Mouse (Mus musculus) forebrain, embryonic 15.5 days (tissue): ENCODE results near the gene Atp2a3. TPM values are rescaled to one million over a fixed set of nuclear protein-coding genes. Genes with fewer than 3 reads are reported as not detected.
A peak's percentile ranks its signal among the peaks of the same experiment; 100 is the strongest.

Experiments
- ATAC-seq: fragments of 200-750 bp; cut with Nextera tagmentation; replicated peaks from 2 replicates; pipeline ENCODE4 v1.8.0; 2017; ENCODE audit warnings: mild to moderate bottlenecking, moderate TSS enrichment, moderate library complexity
- H3K27ac ChIP-seq: fragments of 300-500 bp; sonication (generic); replicated peaks from 2 replicates; pipeline ENCODE4 v1.5.1; 2015; ENCODE audit warnings: mild to moderate bottlenecking, inconsistent platforms
- H3K27me3 ChIP-seq: fragments of 300-500 bp; sonication (generic); 2 replicates; pipeline ENCODE4 v1.6.1; 2015; ENCODE audit warnings: inconsistent platforms
- H3K36me3 ChIP-seq: fragments of 300-500 bp; sonication (generic); 2 replicates; pipeline ENCODE4 v1.6.1; 2015; ENCODE audit warnings: mild to moderate bottlenecking, inconsistent platforms
- H3K4me1 ChIP-seq: fragments of 300-500 bp; sonication (generic); 2 replicates; pipeline ENCODE4 v1.6.1; 2015; ENCODE audit warnings: inconsistent platforms
- H3K4me2 ChIP-seq: fragments of 300-500 bp; sonication (generic); replicated peaks from 2 replicates; pipeline ENCODE4 v1.6.1; 2015; ENCODE audit warnings: mild to moderate bottlenecking, inconsistent platforms
- H3K4me3 ChIP-seq: fragments of 300-500 bp; sonication (generic); 2 replicates; pipeline ENCODE4 v1.5.1; 2015; ENCODE audit warnings: mild to moderate bottlenecking, inconsistent platforms
- H3K9ac ChIP-seq: fragments of 300-500 bp; sonication (generic); replicated peaks from 2 replicates; pipeline ENCODE4 v1.6.1; 2015; ENCODE audit warnings: mild to moderate bottlenecking, inconsistent platforms
- H3K9me3 ChIP-seq: fragments of 300-500 bp; sonication (generic); 2 replicates; pipeline ENCODE4 v1.6.1; 2016; ENCODE audit warnings: inconsistent platforms
- WGBS: fragments of 180-500 bp; shearing (Covaris S2); methylation state at CpG from one replicate; pipeline ENCODE4 v1.1.7; 2015; ENCODE audit warnings: mixed read lengths; 5-methylcytosine and 5-hydroxymethylcytosine counted together
- microRNA-seq: library from miRNA; unstranded; fragments of <30 nt; microRNA quantifications from one replicate; pipeline ENCODE4, GENCODE M21; 2016
- polyA plus RNA-seq: library from polyadenylated mRNA; unstranded; fragments of >200 nt; fragmentation: Nextera tagmentation; extraction: Ambion mirVana; gene quantifications from 2 replicates; pipeline ENCODE4 v1.2.1, GENCODE M21; 2015

Atp2a3 gene
- polyA plus RNA-seq, 1 experiment from 2014 or later: 0.67 TPM

GRCm38 (mm10) chr11:73030821-73031498 lies 70.0 kb downstream of the Atp2a3 start:
- Histone ChIP-seq H3K4me3 (peak overlapping the region; percentile 37), H3K4me2 (peak overlapping the region; percentile 64), H3K9ac (peak overlapping the region; percentile 52), H3K4me1 (peaks cover 11% of the 10 kb centered on the region), H3K36me3 (peaks cover 3% of the 10 kb centered on the region; the same call in 1 of the 2 replicates), H3K27me3 (no peaks in the 10 kb centered on the region), H3K27ac (peak overlapping the region; percentile 82), H3K9me3 (no peaks in the 10 kb centered on the region)
- peak; percentile 95 for ATAC-seq
- 23% methylated on average over 20 of the region's 20 CpGs for WGBS

DNA sequence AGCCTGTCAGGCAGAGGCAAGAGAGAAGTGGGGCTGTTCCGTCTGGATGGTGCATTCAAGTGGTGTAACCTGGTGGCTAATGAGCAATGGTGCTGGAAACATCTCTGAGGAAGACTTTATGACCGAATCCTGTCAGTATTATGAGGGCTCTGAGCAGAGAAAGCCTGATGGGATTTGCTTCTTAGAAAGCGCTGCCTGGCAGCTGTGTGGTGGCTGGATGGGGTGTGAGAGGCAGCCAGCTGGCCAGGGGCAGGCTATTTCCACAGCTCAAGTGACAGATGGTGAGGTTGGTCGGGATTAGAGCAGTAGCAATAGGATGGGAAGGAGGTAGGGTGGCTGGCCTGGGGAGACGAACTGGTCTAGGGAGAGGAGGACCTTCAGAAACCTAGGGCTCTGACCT lies 70.6 kb downstream of the Atp2a3 start:
- Histone ChIP-seq H3K4me2 (peak overlapping the region; percentile 64; the same call in 1 of the 2 replicates), H3K9me3 (no peaks in the 10 kb centered on the region), H3K9ac (peak overlapping the region; percentile 52; the same call in 1 of the 2 replicates), H3K36me3 (peaks cover 3% of the 10 kb centered on the region; the same call in 1 of the 2 replicates), H3K27ac (peak overlapping the region; percentile 82), H3K27me3 (no peaks in the 10 kb centered on the region), H3K4me3 (no peak overlapping the region), H3K4me1 (peaks cover 11% of the 10 kb centered on the region)
- 62% methylated on average over 5 of the region's 5 CpGs for WGBS
- ATAC-seq: peak; percentile 4; the same call in 1 of the 2 replicates

- H3K9me3 ChIP-seq: no peaks in the 10 kb centered on the region
- H3K4me2 ChIP-seq: no peak overlapping the region
- H3K36me3 ChIP-seq: no peaks in the 10 kb centered on the region
- H3K27ac ChIP-seq: no peak overlapping the region
- no peaks in the 10 kb centered on the region for H3K27me3 ChIP-seq
- no peak overlapping the region for H3K4me3 ChIP-seq
- 85% methylated on average over 7 of the region's 7 CpGs for WGBS
- peaks cover 7% of the 10 kb centered on the region for H3K4me1 ChIP-seq
- ATAC-seq: no peak
- H3K9ac ChIP-seq: no peak overlapping the region
These were observed 75.1 kb downstream of the Atp2a3 start for GRCm38 (mm10) chr11:73036077-73036476.

- H3K4me3 ChIP-seq: no peak overlapping the region
- no peaks in the 10 kb centered on the region for H3K27me3 ChIP-seq
- 72% methylated on average over 6 of the region's 6 CpGs for WGBS
- no peaks in the 10 kb centered on the region for H3K36me3 ChIP-seq
- no peak overlapping the region for H3K4me2 ChIP-seq
- ATAC-seq: no peak
- H3K4me1 ChIP-seq: no peaks in the 10 kb centered on the region
- H3K9me3 ChIP-seq: no peaks in the 10 kb centered on the region
- no peak overlapping the region for H3K9ac ChIP-seq
- H3K27ac ChIP-seq: no peak overlapping the region
These were observed 75.9 kb downstream of the Atp2a3 start for GRCm38 (mm10) chr11:73036889-73037288.

DNA sequence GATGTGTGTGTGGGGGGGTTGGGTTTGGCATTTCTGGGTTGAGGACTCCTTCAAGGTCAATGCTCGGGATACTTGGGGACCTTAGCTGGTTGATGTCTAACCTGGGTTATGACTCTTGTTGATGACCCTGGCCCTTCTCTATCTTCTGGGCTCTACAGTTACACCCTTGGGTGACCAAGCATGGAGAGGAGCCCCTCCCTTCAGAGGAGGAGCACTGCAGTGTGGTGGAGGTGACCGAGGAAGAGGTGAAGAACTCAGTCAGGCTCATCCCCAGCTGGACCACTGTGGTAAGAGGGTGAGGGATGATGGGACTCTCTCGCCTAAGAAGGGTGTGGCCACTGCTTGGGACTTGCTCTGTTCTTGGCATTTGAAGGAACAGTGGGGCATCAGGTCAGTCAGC lies 76.7 kb downstream of the Atp2a3 start:
- no peaks in the 10 kb centered on the region for H3K4me1 ChIP-seq
- no peaks in the 10 kb centered on the region for H3K9me3 ChIP-seq
- no peaks in the 10 kb centered on the region for H3K36me3 ChIP-seq
- no peak overlapping the region for H3K4me3 ChIP-seq
- H3K9ac ChIP-seq: no peak overlapping the region
- no peak overlapping the region for H3K4me2 ChIP-seq
- no peak for ATAC-seq
- no peaks in the 10 kb centered on the region for H3K27me3 ChIP-seq
- H3K27ac ChIP-seq: no peak overlapping the region
- 88% methylated on average over 3 of the region's 3 CpGs for WGBS

GRCm38 (mm10) chr11:73039102-73039799 lies 78.3 kb downstream of the Atp2a3 start:
- Histone ChIP-seq H3K4me3 (no peak overlapping the region), H3K9ac (no peak overlapping the region), H3K4me2 (no peak overlapping the region), H3K4me1 (no peaks in the 10 kb centered on the region), H3K9me3 (no peaks in the 10 kb centered on the region), H3K27me3 (no peaks in the 10 kb centered on the region), H3K27ac (no peak overlapping the region), H3K36me3 (no peaks in the 10 kb centered on the region)
- WGBS: 54% methylated on average over 9 of the region's 9 CpGs
- ATAC-seq: peak; percentile 68; the same call in 1 of the 2 replicates

Small RNAs within 50 kb of the gene (microRNA-seq; reads per million reads assigned to microRNA genes)
- gene Gm44467: not detected

Other genes starting within 250 kb of the Atp2a3 start
- gene Cyb5d2, start 165.0 kb upstream of the Atp2a3 start, polyA plus RNA-seq: 7.3 and 7.5 TPM in 2 replicates
- gene Zzef1, start 164.9 kb upstream of the Atp2a3 start, polyA plus RNA-seq: 14.2 and 14.3 TPM in 2 replicates
- gene P2rx1, start 37.9 kb downstream of the Atp2a3 start, polyA plus RNA-seq: 0.40 and 0.56 TPM in 2 replicates
- gene Camkk1, start 57.8 kb downstream of the Atp2a3 start, polyA plus RNA-seq: 19.6 TPM in 2 replicates
- 10.7 and 11.1 TPM in 2 replicates for gene Ncbp3, start 86.6 kb downstream of the Atp2a3 start, polyA plus RNA-seq
- gene Itgae, start 129.4 kb downstream of the Atp2a3 start, polyA plus RNA-seq: 0.18 and 0.34 TPM in 2 replicates
- gene Haspin, start 177.1 kb downstream of the Atp2a3 start, polyA plus RNA-seq: 7.6 and 7.7 TPM in 2 replicates
- 1.0 and 1.3 TPM in 2 replicates for gene P2rx5, start 199.3 kb downstream of the Atp2a3 start, polyA plus RNA-seq
- 131 and 132 TPM in 2 replicates for gene Emc6, start 215.9 kb downstream of the Atp2a3 start, polyA plus RNA-seq
- gene Tax1bp3, start 215.9 kb downstream of the Atp2a3 start, polyA plus RNA-seq: 172 and 173 TPM in 2 replicates
- gene Ctns, start 237.9 kb downstream of the Atp2a3 start, polyA plus RNA-seq: 17.4 and 21.5 TPM in 2 replicates
- gene Shpk, start 238.3 kb downstream of the Atp2a3 start, polyA plus RNA-seq: 1.2 and 1.6 TPM in 2 replicates